Mouse (Mus musculus): ENCODE results near the gene Cntd1.

GRCm38 (mm10) chr11:101279193-101279569 lies 369 bp downstream of the Cntd1 start:
- TF ChIP-seq CTCF (IDR thresholded peaks at IDR 0.05), result no peak
- no peak for TF ChIP-seq EP300 (IDR thresholded peaks at IDR 0.05)

All from lung, postnatal 0 days (tissue).